Comparison of ENCODE assay signal across 9 mouse cellular contexts in genomic region chr7:112228827-112229498, GRCm38 (mm10). TPM values are rescaled to one million over a fixed set of nuclear protein-coding genes. Genes with fewer than 3 reads are reported as not detected.
A peak's percentile ranks its signal among the peaks of the same experiment; 100 is the strongest.
DNase-seq lines count a peak whose midpoint lies in the region; ATAC-seq and TF ChIP-seq lines count a peak whose summit lies in the region.
"Had no signal": no experiment of that assay in that cellular context is flagged by ENCODE, and none has a peak within 500 bp of the region (broad histone marks: within the 10 kb centered on the region; RNA-seq: fewer than 3 reads in every experiment).

No protein-coding gene starts in this region.

- H3K9ac ChIP-seq in heart, embryonic 14.5 days (ENCODE audit: low read length), result peak overlapping the region; percentile 99
- H3K9ac ChIP-seq: forebrain, embryonic 12.5 days had no signal

- H3K27me3 ChIP-seq in heart, embryonic 14.5 days (ENCODE audit: control insufficient read depth, insufficient read depth, low read length), result no peaks in the 10 kb centered on the region

- peaks cover 22% of the 10 kb centered on the region for H3K4me1 ChIP-seq in cortical plate, adult 2 months (ENCODE audit: control insufficient read depth, insufficient read depth, low read length)
- H3K4me1 ChIP-seq in heart, embryonic 14.5 days (ENCODE audit: control insufficient read depth in 2 of 2, insufficient read depth in 2 of 2, low read length in 2 of 2), result peaks cover 47 to 69% of the 10 kb centered on the region in 2 experiments

- H3K27ac ChIP-seq in cortical plate, adult 2 months (ENCODE audit: insufficient read depth, low read length), result no peak overlapping the region
- peak overlapping the region; percentile 85 to 93 for H3K27ac ChIP-seq in heart, embryonic 14.5 days (replicated peaks in 1 of 2; ENCODE audit: control insufficient read depth in 1 of 2, insufficient read depth in 1 of 2, low read depth in 2 of 2, low read length in 2 of 2)
- H3K27ac ChIP-seq: forebrain, embryonic 12.5 days had no signal

- peaks cover 62% of the 10 kb centered on the region for H3K36me3 ChIP-seq in heart, embryonic 14.5 days (ENCODE audit: control insufficient read depth, insufficient read depth, low read length)
- H3K36me3 ChIP-seq: forebrain, embryonic 12.5 days had no signal

- WGBS in heart, embryonic 14.5 days, result 9% methylated on average over 20 of the region's 20 CpGs

- DNase-seq in cerebellum, adult 9-10 months, result peak; percentile 54
- DNase-seq in cerebellum, adult 11-12 months, result no peak
- DNase-seq in lung, postnatal 10 days, result peak; percentile 61
- no peak for DNase-seq in testis, postnatal 10 days (ENCODE audit: low spot score)
- DNase-seq in spleen, postnatal 14 days (ENCODE audit: low spot score in 2 of 2), result no peak
- no peak for DNase-seq in left cerebral cortex, postnatal 10 days (ENCODE audit: extremely low spot score in 1 of 2, low spot score in 2 of 2)

- no peak for TF ChIP-seq CTCF in cortical plate, adult 2 months (IDR thresholded peaks at IDR 0.05; ENCODE audit: extremely low read depth, insufficient read depth, low read length)

- H3K4me2 ChIP-seq in heart, embryonic 14.5 days (ENCODE audit: low read length), result peak overlapping the region; percentile 77
- H3K4me2 ChIP-seq: forebrain, embryonic 12.5 days had no signal

- peak overlapping the region; percentile 75 for H3K4me3 ChIP-seq in cortical plate, adult 2 months (ENCODE audit: insufficient read depth, low read length)
- peak overlapping the region; percentile 37 to 97 for H3K4me3 ChIP-seq in heart, embryonic 14.5 days (ENCODE audit: control insufficient read depth in 1 of 2, insufficient read depth in 1 of 2, low read depth in 1 of 2, low read length in 2 of 2)
- H3K4me3 ChIP-seq: forebrain, embryonic 12.5 days had no signal

- TF ChIP-seq POLR2A in cortical plate, adult 2 months (IDR thresholded peaks at IDR 0.05; ENCODE audit: extremely low read depth, insufficient read depth, low read length), result peak; percentile 14; the same call in 1 of the 2 replicates

- no peaks in the 10 kb centered on the region for H3K9me3 ChIP-seq in heart, embryonic 14.5 days (ENCODE audit: control insufficient read depth, low read length)
- H3K9me3 ChIP-seq: forebrain, embryonic 12.5 days had no signal

- no peak for ATAC-seq in heart, embryonic 14.5 days (ENCODE audit: insufficient number of reproducible peaks, insufficient read depth, low FRiP score, low read depth)

- intact Hi-C loops in left cerebral cortex, postnatal 10 days (cut with DNase I), result loop anchor here (5.0 kb wide), 1 partner anchor 47 kb away; no protein-coding TSS in a partner anchor

RNA-seq across cellular contexts. Expression of gene Mical2, which starts 3.3 kb away (rescaled TPM):
- polyA plus RNA-seq in cortical plate, adult 2 months (2012; rRNA removed), result 371 and 405 TPM in 2 replicates
- 140 and 146 TPM in 2 replicates for polyA plus RNA-seq in heart, embryonic 14.5 days (2014; fragmentation: Nextera tagmentation; extraction: Ambion mirVana)
- total RNA-seq in left cerebral cortex, postnatal 10 days (2021), result 100 to 1,000 TPM; 300 to 329 TPM

Comparison
In these comparisons a context has a peak if more than half of its experiments do, and no peak if none do; other contexts are left out.
1. DNase-seq: peak in cerebellum, adult 9-10 months (single experiment) and lung, postnatal 10 days (single experiment); none in cerebellum, adult 11-12 months (single experiment), testis, postnatal 10 days (single experiment), spleen, postnatal 14 days (0 of 2) and left cerebral cortex, postnatal 10 days (0 of 2).